Mouse (Mus musculus) intestine, embryonic 14.5 days (tissue): ENCODE results near the gene Dlk2. TPM values are rescaled to one million over a fixed set of nuclear protein-coding genes. Genes with fewer than 3 reads are reported as not detected.
A peak's percentile ranks its signal among the peaks of the same experiment; 100 is the strongest.

ENCODE experiments used
- ATAC-seq: fragments of 200-750 bp; cut with Nextera tagmentation; replicated peaks from 2 replicates; pipeline ENCODE4 v1.8.0; 2017; ENCODE audit warnings: low read depth, moderate number of reproducible peaks, moderate TSS enrichment, moderate library complexity; ENCODE audit not compliant: low FRiP score, low TSS enrichment
- DNase-seq: peaks from one replicate; pipeline ENCODE4 v3.0.0-alpha.2; 2018; ENCODE audit warnings: low spot score
- H3K27ac ChIP-seq: fragments of 300-500 bp; sonication (generic); 2 replicates; pipeline ENCODE4 v1.5.1; 2014; ENCODE audit warnings: low read depth, mild to moderate bottlenecking, control low read depth
- H3K27me3 ChIP-seq: fragments of 300-500 bp; sonication (generic); replicated peaks from 2 replicates; pipeline ENCODE4 v1.6.1; 2014; ENCODE audit warnings: low read length, control low read depth; ENCODE audit not compliant: control insufficient read depth, insufficient read depth
- H3K36me3 ChIP-seq: fragments of 300-500 bp; sonication (generic); 2 replicates; pipeline ENCODE4 v1.6.1; 2014; ENCODE audit warnings: low read length, control low read depth; ENCODE audit not compliant: control insufficient read depth, insufficient read depth
- H3K4me1 ChIP-seq: fragments of 300-500 bp; sonication (generic); replicated peaks from 2 replicates; pipeline ENCODE4 v1.6.1; 2014; ENCODE audit warnings: low read length, control low read depth, mixed read lengths; ENCODE audit not compliant: control insufficient read depth, insufficient read depth
- H3K4me2 ChIP-seq: fragments of 300-500 bp; sonication (generic); 2 replicates; pipeline ENCODE4 v1.6.1; 2014; ENCODE audit warnings: low read length
- H3K4me3 ChIP-seq: fragments of 300-500 bp; sonication (generic); 2 replicates; pipeline ENCODE4 v1.5.1; 2014; ENCODE audit warnings: low read depth, low read length, control low read depth, mixed read lengths
- H3K9ac ChIP-seq: fragments of 300-500 bp; sonication (generic); 2 replicates; pipeline ENCODE4 v1.6.1; 2014; ENCODE audit warnings: mild to moderate bottlenecking, low read length
- H3K9me3 ChIP-seq: fragments of 300-500 bp; sonication (generic); 2 replicates; pipeline ENCODE4 v1.6.1; 2016; ENCODE audit warnings: low read length, control low read depth; ENCODE audit not compliant: control insufficient read depth
- WGBS: fragments of 180-500 bp; shearing (Covaris S2); extraction: QIAGEN DNeasy Blood & Tissue Kit; methylation state at CpG from one replicate; pipeline ENCODE4 v1.1.7; 2014; 5-methylcytosine and 5-hydroxymethylcytosine counted together
- polyA plus RNA-seq: library from polyadenylated mRNA; unstranded; fragments of >200 nt; fragmentation: Nextera tagmentation; extraction: Ambion mirVana; gene quantifications from 2 replicates; pipeline ENCODE4 v1.2.1, GENCODE M21; 2014

Gene Dlk2
- polyA plus RNA-seq, 1 experiment from 2014 or later: 0.58 TPM

DNA sequence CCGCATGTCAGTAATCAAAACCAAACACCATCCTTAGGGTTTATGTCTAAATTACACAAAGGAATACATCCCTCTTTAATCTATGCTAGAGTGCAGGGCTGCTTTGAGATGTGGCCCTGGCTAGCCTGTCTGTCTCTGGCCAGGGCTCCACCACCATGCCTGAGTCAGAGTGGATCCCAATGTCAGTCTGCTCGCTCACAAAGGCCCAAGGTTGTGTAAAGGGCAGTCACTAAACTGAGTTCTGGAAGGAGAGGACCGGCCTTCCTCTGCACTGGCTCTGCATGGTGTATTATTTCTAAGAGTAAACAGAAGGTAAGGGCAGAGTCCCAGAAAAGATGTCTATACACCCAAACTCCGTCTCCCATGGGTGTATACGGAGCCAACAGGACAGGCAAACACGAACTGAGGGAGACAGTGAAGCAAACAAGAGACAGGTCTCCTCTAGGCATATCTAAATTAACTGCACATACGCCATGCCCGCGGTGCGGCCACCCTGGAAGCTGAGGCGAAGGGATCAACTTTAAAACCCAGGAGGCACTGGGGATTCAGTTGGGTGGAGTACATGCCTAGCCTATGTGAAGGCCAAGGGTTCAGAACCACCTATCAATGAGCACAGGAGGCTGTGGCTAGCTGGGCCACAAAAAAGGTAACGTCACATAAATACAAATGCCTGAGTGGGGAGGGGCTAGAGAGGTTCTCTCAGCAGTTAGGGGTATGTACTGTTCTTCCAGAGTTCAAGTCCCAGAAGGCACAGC is 19.0 kb upstream of the Dlk2 start:
- H3K4me1 ChIP-seq: peaks cover 12% of the 10 kb centered on the region
- ATAC-seq (no peak), DNase-seq (no peak)
- no peak overlapping the region for H3K27ac ChIP-seq
- H3K27me3 ChIP-seq: no peaks in the 10 kb centered on the region
- no peaks in the 10 kb centered on the region for H3K9me3 ChIP-seq
- no peak overlapping the region for H3K9ac ChIP-seq
- H3K36me3 ChIP-seq: peaks cover 47% of the 10 kb centered on the region
- H3K4me3 ChIP-seq: no peak overlapping the region
- 89% methylated on average over 12 of the region's 12 CpGs for WGBS
- H3K4me2 ChIP-seq: no peak overlapping the region

- ATAC-seq: peak; percentile 97
- peak within 1 kb of the TSS; percentile 60 for H3K27ac ChIP-seq
- H3K9me3 ChIP-seq: no peaks in the 10 kb centered on the region
- H3K4me3 ChIP-seq: peak within 1 kb of the TSS; percentile 43
- no peaks in the 10 kb centered on the region for H3K27me3 ChIP-seq
- peaks cover 29% of the 10 kb centered on the region for H3K36me3 ChIP-seq
- WGBS: 1% methylated on average over 37 of the region's 37 CpGs
- peak; percentile 96 for DNase-seq
- H3K9ac ChIP-seq: peak within 1 kb of the TSS; percentile 52
- H3K4me1 ChIP-seq: peaks cover 19% of the 10 kb centered on the region
- peak within 1 kb of the TSS; percentile 91 for H3K4me2 ChIP-seq
Measured at GRCm38 (mm10) chr17:46282483-46283123, 14.6 kb upstream of the Dlk2 start, which contains the start of gene Tjap1. Tjap1 (minus strand) TSS chr17:46283026.

DNA sequence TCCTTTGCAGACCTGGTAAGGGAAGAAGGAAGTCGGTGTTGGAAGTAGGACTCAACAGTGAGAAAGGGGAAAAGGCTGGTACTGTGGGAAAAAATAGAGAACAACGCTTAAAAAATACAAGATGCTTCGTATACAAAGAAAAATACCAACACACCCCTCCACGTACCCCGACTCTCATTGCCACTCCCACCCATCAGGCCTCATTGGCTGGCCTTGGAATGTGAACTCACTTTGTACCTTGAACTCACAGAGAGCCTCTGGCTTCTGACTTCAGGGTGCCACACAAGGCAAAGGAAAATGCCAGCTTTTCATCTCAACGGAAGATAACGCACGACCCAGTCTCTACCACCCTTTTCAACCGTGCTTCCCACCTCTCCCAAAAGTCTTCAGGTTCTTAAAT is 14.1 kb upstream of the Dlk2 start:
- ATAC-seq (peak; percentile 70), DNase-seq (peak; percentile 60)
- 19% methylated on average over 9 of the region's 9 CpGs for WGBS
- peak overlapping the region; percentile 43 for H3K4me3 ChIP-seq
- peaks cover 26% of the 10 kb centered on the region for H3K36me3 ChIP-seq
- H3K27me3 ChIP-seq: no peaks in the 10 kb centered on the region
- peak overlapping the region; percentile 60; the same call in 1 of the 2 replicates for H3K27ac ChIP-seq
- H3K4me2 ChIP-seq: peak overlapping the region; percentile 91
- no peaks in the 10 kb centered on the region for H3K9me3 ChIP-seq
- H3K9ac ChIP-seq: 0 out of 2 replicates have a peak overlapping the region, but pooled peaks have one; percentile 52
- peaks cover 24% of the 10 kb centered on the region for H3K4me1 ChIP-seq

GRCm38 (mm10) chr17:46283911-46284310 is 13.3 kb upstream of the Dlk2 start:
- Histone ChIP-seq H3K4me3 (no peak overlapping the region), H3K4me2 (no peak overlapping the region), H3K9me3 (no peaks in the 10 kb centered on the region), H3K27me3 (no peaks in the 10 kb centered on the region), H3K4me1 (peaks cover 28% of the 10 kb centered on the region), H3K9ac (no peak overlapping the region), H3K36me3 (peaks cover 18% of the 10 kb centered on the region), H3K27ac (no peak overlapping the region)
- 89% methylated on average over 8 of the region's 8 CpGs for WGBS
- no peak for ATAC-seq
- no peak for DNase-seq

- H3K4me2 ChIP-seq: no peak overlapping the region
- no peak overlapping the region for H3K4me3 ChIP-seq
- no peaks in the 10 kb centered on the region for H3K27me3 ChIP-seq
- 54% methylated on average over 7 of the region's 7 CpGs for WGBS
- no peak overlapping the region for H3K9ac ChIP-seq
- H3K4me1 ChIP-seq: peaks cover 28% of the 10 kb centered on the region
- DNase-seq (no peak), ATAC-seq (no peak)
- peaks cover 11% of the 10 kb centered on the region; the same call in 1 of the 2 replicates for H3K36me3 ChIP-seq
- no peaks in the 10 kb centered on the region for H3K9me3 ChIP-seq
- H3K27ac ChIP-seq: no peak overlapping the region
Measured at GRCm38 (mm10) chr17:46284653-46285052, 12.6 kb upstream of the Dlk2 start.

GRCm38 (mm10) chr17:46285407-46285806 is 11.8 kb upstream of the Dlk2 start:
- ATAC-seq (no peak), DNase-seq (no peak)
- Histone ChIP-seq H3K9ac (no peak overlapping the region), H3K9me3 (no peaks in the 10 kb centered on the region), H3K4me2 (no peak overlapping the region), H3K36me3 (peaks cover 6% of the 10 kb centered on the region; the same call in 1 of the 2 replicates), H3K4me1 (peaks cover 28% of the 10 kb centered on the region), H3K4me3 (no peak overlapping the region), H3K27ac (no peak overlapping the region), H3K27me3 (no peaks in the 10 kb centered on the region)
- WGBS: 37% methylated on average over 6 of the region's 6 CpGs

DNA sequence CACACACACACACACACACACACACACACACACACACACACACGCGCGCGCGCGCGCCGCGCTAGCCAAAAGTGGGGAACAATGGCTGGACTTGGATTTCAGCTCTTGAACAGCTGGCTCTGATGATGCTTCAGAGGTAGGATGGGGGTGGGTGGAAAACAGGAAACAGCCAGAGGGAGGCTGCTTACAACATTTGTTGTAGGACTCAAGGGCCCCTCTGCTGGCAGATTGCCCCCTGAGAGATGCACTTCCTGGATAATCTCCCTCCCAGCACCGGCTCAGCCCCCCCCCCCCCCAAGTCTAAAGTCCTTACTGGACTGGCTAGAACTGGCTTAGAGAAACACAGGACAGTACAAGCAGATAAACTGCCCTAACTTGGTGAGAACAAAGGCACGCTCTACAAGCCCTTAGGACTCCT is 9.5 kb upstream of the Dlk2 start:
- Histone ChIP-seq H3K27me3 (no peaks in the 10 kb centered on the region; the same call in 1 of the 2 replicates), H3K36me3 (no peaks in the 10 kb centered on the region), H3K9ac (no peak overlapping the region), H3K4me2 (0 out of 2 replicates have a peak overlapping the region, but pooled peaks have one; percentile 12), H3K9me3 (no peaks in the 10 kb centered on the region), H3K4me3 (no peak overlapping the region), H3K27ac (peak overlapping the region; percentile 39; the same call in 1 of the 2 replicates), H3K4me1 (peaks cover 16% of the 10 kb centered on the region)
- ATAC-seq: peak; percentile 69
- DNase-seq: peak; percentile 64
- WGBS: 59% methylated on average over 11 of the region's 11 CpGs

- Histone ChIP-seq H3K9me3 (no peaks in the 10 kb centered on the region), H3K4me2 (no peak overlapping the region), H3K27ac (no peak overlapping the region), H3K36me3 (no peaks in the 10 kb centered on the region), H3K4me3 (no peak overlapping the region), H3K9ac (no peak overlapping the region), H3K4me1 (peaks cover 3% of the 10 kb centered on the region; the same call in 1 of the 2 replicates), H3K27me3 (peaks cover 67% of the 10 kb centered on the region)
- no peak for ATAC-seq
- DNase-seq: no peak
- WGBS: 43% methylated on average over 6 of the region's 6 CpGs
Measured at GRCm38 (mm10) chr17:46296601-46297000, 620 bp upstream of the Dlk2 start.
